Mouse (Mus musculus): ENCODE data around the gene A530084C06Rik. TPM values are rescaled to one million over a fixed set of nuclear protein-coding genes. Genes with fewer than 3 reads are reported as not detected.

Gene A530084C06Rik
- total and polyA plus RNA-seq, 2 experiments from 2014 or later, result 0.99 TPM; not detected in 1

DNA sequence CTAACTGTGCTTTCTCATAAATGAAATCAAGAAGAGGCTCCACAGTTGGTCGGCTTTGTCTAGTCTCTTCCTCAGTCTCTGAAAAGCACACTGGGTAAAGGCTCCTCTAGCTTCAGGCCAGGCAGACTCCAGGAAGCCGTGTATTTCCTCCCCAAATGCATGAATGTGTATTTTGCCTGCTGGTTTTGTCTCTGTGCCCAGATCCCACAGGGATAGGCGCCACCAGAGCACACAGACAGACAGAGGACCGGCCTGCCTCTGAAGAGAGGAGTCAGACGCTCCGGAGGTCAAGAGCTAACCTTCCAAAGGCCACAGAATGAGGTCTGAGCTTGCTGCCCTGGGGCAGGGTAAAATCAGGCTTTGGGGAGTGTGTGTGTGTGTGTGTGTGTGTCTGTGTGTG lies 18.4 kb upstream of the A530084C06Rik start:
- WGBS, result 31% methylated on average over 6 of the region's 6 CpGs
- H3K9me3 ChIP-seq (ENCODE audit: low read length), result no peaks in the 10 kb centered on the region
- DNase-seq (ENCODE audit: low spot score) (no peak), ATAC-seq (ENCODE audit: low FRiP score) (no peak)
- H3K4me1 ChIP-seq (ENCODE audit: insufficient read depth, low read length), result peaks cover 3% of the 10 kb centered on the region; the same call in 1 of the 2 replicates
- no peak for TF ChIP-seq CTCF (IDR thresholded peaks at IDR 0.05)
- H3K27me3 ChIP-seq (ENCODE audit: insufficient read depth, low read length), result no peaks in the 10 kb centered on the region
- H3K4me2 ChIP-seq (ENCODE audit: low read depth, low read length, poor library complexity, severe bottlenecking), result no peak overlapping the region
- H3K27ac ChIP-seq (ENCODE audit: low read depth, low read length), result no peak overlapping the region
- H3K9ac ChIP-seq (replicated peaks; ENCODE audit: low read length, poor library complexity, severe bottlenecking), result no peak overlapping the region
- no peaks in the 10 kb centered on the region for H3K36me3 ChIP-seq (ENCODE audit: insufficient read depth, low read length)
- H3K4me3 ChIP-seq (ENCODE audit: low read depth, low read length), result no peak overlapping the region

DNA sequence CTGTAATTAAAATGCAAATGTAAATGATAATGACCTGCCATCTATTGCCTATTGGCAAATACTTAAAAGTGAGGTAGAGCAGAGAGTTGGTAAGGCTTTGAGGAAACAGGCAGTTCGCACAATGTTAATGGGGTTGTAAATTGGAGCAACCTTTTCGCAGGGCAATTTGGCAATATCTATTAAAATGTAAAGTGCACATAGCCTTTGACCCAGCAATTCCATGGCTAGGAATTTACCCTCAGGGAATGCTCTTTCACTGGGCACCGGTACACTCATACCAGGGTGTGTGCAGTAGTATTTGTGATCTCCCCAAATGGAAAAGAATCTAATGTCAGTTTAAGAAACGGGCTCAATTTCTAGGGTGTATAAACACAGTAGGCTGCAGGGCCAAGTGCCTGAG lies 17.6 kb upstream of the A530084C06Rik start:
- H3K36me3 ChIP-seq (ENCODE audit: insufficient read depth, low read length), result no peaks in the 10 kb centered on the region
- no peak for ATAC-seq (ENCODE audit: low FRiP score)
- H3K27me3 ChIP-seq (ENCODE audit: insufficient read depth, low read length), result no peaks in the 10 kb centered on the region
- TF ChIP-seq CTCF (IDR thresholded peaks at IDR 0.05), result no peak
- no peak overlapping the region for H3K27ac ChIP-seq (ENCODE audit: low read depth, low read length)
- H3K4me3 ChIP-seq (ENCODE audit: low read depth, low read length), result no peak overlapping the region
- peaks cover 3% of the 10 kb centered on the region; the same call in 1 of the 2 replicates for H3K4me1 ChIP-seq (ENCODE audit: insufficient read depth, low read length)
- no peak overlapping the region for H3K4me2 ChIP-seq (ENCODE audit: low read depth, low read length, poor library complexity, severe bottlenecking)
- no peak for DNase-seq (ENCODE audit: low spot score)
- no peaks in the 10 kb centered on the region for H3K9me3 ChIP-seq (ENCODE audit: low read length)
- 80% methylated on average over 4 of the region's 4 CpGs for WGBS
- no peak overlapping the region for H3K9ac ChIP-seq (replicated peaks; ENCODE audit: low read length, poor library complexity, severe bottlenecking)

DNA sequence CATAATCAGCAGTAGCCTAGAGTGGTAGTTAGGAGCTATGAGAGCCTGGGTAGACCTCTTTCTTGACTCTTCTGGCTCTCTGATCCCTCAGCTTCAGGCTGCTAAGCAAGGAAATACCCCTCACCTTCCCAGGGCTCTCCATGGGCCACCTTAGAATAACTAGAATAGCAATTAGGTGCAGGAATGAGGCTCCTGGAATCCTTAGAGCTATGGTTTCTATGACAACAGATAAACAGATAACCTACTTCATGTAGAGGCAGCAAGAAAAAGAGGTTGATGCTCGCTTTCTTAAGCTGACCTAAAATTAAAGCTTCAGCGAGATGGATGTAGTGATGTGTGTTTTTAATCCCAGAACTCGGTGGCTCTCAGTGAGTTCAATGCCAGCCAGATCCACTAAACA lies 15.5 kb upstream of the A530084C06Rik start:
- ATAC-seq (ENCODE audit: low FRiP score), result peak; percentile 31; the same call in 1 of the 2 replicates
- H3K9ac ChIP-seq (replicated peaks; ENCODE audit: low read length, poor library complexity, severe bottlenecking), result no peak overlapping the region
- no peak overlapping the region for H3K27ac ChIP-seq (ENCODE audit: low read depth, low read length)
- no peak for TF ChIP-seq CTCF (IDR thresholded peaks at IDR 0.05)
- H3K4me2 ChIP-seq (ENCODE audit: low read depth, low read length, poor library complexity, severe bottlenecking), result no peak overlapping the region
- H3K4me1 ChIP-seq (ENCODE audit: insufficient read depth, low read length), result peaks cover 3% of the 10 kb centered on the region; the same call in 1 of the 2 replicates
- WGBS, result 60% methylated on average over 3 of the region's 3 CpGs
- no peak overlapping the region for H3K4me3 ChIP-seq (ENCODE audit: low read depth, low read length)
- no peaks in the 10 kb centered on the region for H3K36me3 ChIP-seq (ENCODE audit: insufficient read depth, low read length)
- DNase-seq (ENCODE audit: low spot score), result peak; percentile 18
- no peaks in the 10 kb centered on the region for H3K9me3 ChIP-seq (ENCODE audit: low read length)
- H3K27me3 ChIP-seq (ENCODE audit: insufficient read depth, low read length), result no peaks in the 10 kb centered on the region

DNA sequence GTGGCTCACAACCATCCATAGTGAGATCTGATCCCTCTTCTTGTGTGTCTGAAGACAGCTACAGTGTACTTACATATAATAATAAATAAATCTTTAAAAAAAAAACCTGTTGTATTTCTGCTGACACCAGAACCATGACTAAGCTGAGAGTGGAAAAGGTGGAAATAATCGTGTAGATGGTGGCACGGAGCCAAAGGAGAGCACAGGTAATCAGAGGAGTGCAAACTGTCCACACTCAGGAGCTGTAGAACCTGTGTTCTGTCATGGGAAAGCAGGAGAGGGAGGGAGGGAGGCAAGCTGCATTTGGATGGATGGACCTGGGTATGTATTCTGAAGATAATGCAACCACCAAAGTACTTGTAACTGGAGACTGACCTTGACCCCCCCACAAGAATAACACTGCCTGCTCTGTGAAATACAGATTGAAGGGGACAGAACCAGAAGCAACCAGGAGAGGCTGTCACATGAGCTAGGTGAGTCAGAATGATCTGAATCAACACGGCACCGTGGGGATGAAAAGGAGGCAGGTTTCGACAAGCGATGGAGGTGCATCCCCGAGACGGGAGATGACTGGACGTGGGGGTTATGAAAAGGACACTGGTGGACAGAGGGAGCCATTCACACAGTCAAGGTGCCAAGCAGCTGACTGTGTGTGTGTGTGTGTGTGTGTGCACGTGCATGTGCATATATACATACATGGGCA lies 13.8 kb upstream of the A530084C06Rik start:
- TF ChIP-seq CTCF (IDR thresholded peaks at IDR 0.05), result no peak
- Histone ChIP-seq H3K4me1 (ENCODE audit: insufficient read depth, low read length) (no peaks in the 10 kb centered on the region), H3K9ac (replicated peaks; ENCODE audit: low read length, poor library complexity, severe bottlenecking) (no peak overlapping the region), H3K36me3 (ENCODE audit: insufficient read depth, low read length) (no peaks in the 10 kb centered on the region), H3K4me3 (ENCODE audit: low read depth, low read length) (no peak overlapping the region), H3K4me2 (ENCODE audit: low read depth, low read length, poor library complexity, severe bottlenecking) (no peak overlapping the region), H3K9me3 (ENCODE audit: low read length) (no peaks in the 10 kb centered on the region), H3K27ac (ENCODE audit: low read depth, low read length) (no peak overlapping the region), H3K27me3 (ENCODE audit: insufficient read depth, low read length) (no peaks in the 10 kb centered on the region)
- ATAC-seq (ENCODE audit: low FRiP score) (no peak), DNase-seq (ENCODE audit: low spot score) (no peak)
- WGBS, result 91% methylated on average over 10 of the region's 10 CpGs

DNA sequence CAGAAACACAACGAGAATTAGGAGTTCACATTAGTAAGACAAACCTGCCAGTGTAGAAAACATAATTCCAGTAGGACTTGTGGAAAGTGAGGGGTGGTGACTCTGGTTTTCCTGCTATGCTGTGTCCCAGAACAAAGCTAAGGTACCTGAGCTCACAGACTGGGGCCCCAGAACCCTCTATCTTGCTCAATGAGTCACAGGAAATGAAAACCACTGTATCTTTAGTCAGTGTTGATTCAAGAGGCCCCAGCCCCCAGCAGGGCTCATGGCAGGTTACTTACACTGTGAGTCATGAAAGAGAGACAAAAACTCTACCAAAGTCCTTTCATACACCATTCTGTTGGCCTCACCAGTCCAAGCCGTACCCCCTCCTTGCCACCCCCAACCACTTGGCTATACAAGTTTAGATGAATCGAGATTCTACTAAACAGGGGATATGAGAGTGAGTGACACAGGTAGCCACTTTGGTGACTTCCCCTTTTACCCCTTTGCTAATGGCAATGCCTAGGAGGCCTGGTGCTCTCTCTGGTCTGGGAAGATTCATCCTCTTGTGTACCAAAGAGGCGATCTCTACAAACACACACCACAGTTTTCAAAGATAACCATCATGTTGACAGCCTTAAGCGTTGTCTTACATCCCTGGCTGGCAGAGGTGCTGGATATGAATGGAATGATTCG lies 8.6 kb upstream of the A530084C06Rik start:
- Histone ChIP-seq H3K27ac (ENCODE audit: low read depth, low read length) (no peak overlapping the region), H3K9ac (replicated peaks; ENCODE audit: low read length, poor library complexity, severe bottlenecking) (no peak overlapping the region), H3K27me3 (ENCODE audit: insufficient read depth, low read length) (peaks cover 13% of the 10 kb centered on the region), H3K9me3 (ENCODE audit: low read length) (no peaks in the 10 kb centered on the region), H3K36me3 (ENCODE audit: insufficient read depth, low read length) (no peaks in the 10 kb centered on the region), H3K4me3 (ENCODE audit: low read depth, low read length) (no peak overlapping the region), H3K4me1 (ENCODE audit: insufficient read depth, low read length) (no peaks in the 10 kb centered on the region), H3K4me2 (ENCODE audit: low read depth, low read length, poor library complexity, severe bottlenecking) (no peak overlapping the region)
- no peak for TF ChIP-seq CTCF (IDR thresholded peaks at IDR 0.05)
- DNase-seq (ENCODE audit: low spot score) (no peak), ATAC-seq (ENCODE audit: low FRiP score) (no peak)
- 87% methylated on average over 6 of the region's 6 CpGs for WGBS

DNA sequence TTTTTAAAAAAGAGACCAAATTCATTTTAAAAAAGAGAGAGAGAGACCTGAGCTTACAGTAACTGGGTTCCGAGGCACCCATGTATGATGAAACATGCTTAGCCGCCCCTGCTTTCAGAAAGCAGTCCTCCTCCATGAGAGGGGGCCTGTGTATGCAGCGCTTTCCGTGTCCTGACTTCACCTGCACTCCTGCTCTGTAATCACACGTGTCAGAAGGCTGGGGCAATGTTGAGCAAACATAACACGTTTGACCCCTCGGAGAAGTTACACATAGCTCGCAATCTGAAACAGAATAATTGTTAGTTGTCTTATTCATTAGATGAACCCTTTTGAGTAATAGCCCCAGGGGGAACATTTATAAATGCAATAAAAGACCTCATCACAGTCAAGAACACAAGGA lies 8.0 kb upstream of the A530084C06Rik start:
- no peak for TF ChIP-seq CTCF (IDR thresholded peaks at IDR 0.05)
- peaks cover 18% of the 10 kb centered on the region for H3K27me3 ChIP-seq (ENCODE audit: insufficient read depth, low read length)
- WGBS, result 86% methylated on average over 8 of the region's 8 CpGs
- H3K36me3 ChIP-seq (ENCODE audit: insufficient read depth, low read length), result no peaks in the 10 kb centered on the region
- no peak overlapping the region for H3K4me2 ChIP-seq (ENCODE audit: low read depth, low read length, poor library complexity, severe bottlenecking)
- H3K27ac ChIP-seq (ENCODE audit: low read depth, low read length), result no peak overlapping the region
- H3K4me3 ChIP-seq (ENCODE audit: low read depth, low read length), result no peak overlapping the region
- H3K9ac ChIP-seq (replicated peaks; ENCODE audit: low read length, poor library complexity, severe bottlenecking), result no peak overlapping the region
- ATAC-seq (ENCODE audit: low FRiP score) (no peak), DNase-seq (ENCODE audit: low spot score) (no peak)
- H3K4me1 ChIP-seq (ENCODE audit: insufficient read depth, low read length), result no peaks in the 10 kb centered on the region
- no peaks in the 10 kb centered on the region for H3K9me3 ChIP-seq (ENCODE audit: low read length)
